Mouse (Mus musculus): ENCODE data around the gene Rabgap1l.
"Not testable (repeated sequence)": the region's sequence is repeated elsewhere in the genome, so short reads cannot be mapped to it uniquely, and the experiment has no call there.

Gene Rabgap1l

GRCm38 (mm10) chr1:160308498-160308897, 484.5 kb downstream of the Rabgap1l start:
- DNase-seq, result no peak

- no peak for DNase-seq
These were observed 486.0 kb downstream of the Rabgap1l start for GRCm38 (mm10) chr1:160306866-160307616.

GRCm38 (mm10) chr1:160306336-160306735, 486.7 kb downstream of the Rabgap1l start:
- DNase-seq, result no peak

DNA sequence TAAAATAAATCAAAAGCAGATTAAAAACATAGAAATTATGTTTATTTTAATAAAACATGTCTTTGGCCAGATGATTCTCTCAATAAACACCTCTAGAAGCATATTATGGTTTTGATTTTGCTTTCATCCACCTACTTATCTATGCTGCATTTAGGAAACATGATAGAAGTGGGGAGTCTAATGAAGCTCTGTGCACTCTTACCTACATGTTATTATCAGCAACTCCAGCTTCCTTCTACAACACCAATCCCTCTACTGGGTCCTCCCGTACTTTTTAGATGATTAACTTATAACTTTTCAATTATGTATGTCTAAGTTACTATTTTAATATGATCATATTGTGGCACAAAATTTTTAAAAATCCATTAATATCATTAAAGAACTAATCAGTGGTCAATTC, 487.2 kb downstream of the Rabgap1l start:
- no peak for DNase-seq

DNA sequence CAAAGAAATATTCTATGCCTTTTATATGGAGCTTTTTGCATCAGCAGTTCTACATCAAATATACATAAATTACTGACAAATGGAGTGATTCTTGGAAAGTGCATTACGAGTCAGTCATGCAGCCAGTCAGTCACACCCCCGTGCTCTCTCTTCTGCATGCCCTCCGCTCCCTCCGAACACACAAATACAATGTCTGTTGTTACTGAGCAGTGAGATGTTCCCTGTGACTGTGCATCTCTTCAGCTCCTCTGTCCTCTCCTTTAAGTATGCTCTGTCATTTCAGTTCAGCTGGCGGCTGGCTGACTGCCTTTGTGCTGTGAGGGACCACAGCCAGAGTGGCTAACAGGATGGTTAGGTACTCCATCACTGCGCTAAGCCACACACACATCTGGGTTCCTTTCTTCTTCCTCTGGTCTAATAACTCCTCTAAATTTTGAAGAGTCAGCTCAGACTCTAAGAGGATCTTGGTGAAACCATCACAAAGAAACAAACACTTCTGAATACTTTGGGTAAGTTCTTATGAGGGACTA, 488.0 kb downstream of the Rabgap1l start:
- DNase-seq, result peak; percentile 82

- no peak for DNase-seq
These were observed 490.7 kb downstream of the Rabgap1l start for GRCm38 (mm10) chr1:160302268-160302667.

- peak; percentile 17 for DNase-seq
These were observed 491.9 kb downstream of the Rabgap1l start for GRCm38 (mm10) chr1:160301156-160301555.

- peak; percentile 77 for DNase-seq
These were observed 492.3 kb downstream of the Rabgap1l start for GRCm38 (mm10) chr1:160300704-160301103.

- peak; percentile 49 for DNase-seq
These were observed 493.0 kb downstream of the Rabgap1l start for GRCm38 (mm10) chr1:160299979-160300378.

- DNase-seq, result no peak
These were observed 494.1 kb downstream of the Rabgap1l start for GRCm38 (mm10) chr1:160298893-160299292.

- DNase-seq, result no peak
These were observed 495.3 kb downstream of the Rabgap1l start for GRCm38 (mm10) chr1:160297701-160298100.

DNA sequence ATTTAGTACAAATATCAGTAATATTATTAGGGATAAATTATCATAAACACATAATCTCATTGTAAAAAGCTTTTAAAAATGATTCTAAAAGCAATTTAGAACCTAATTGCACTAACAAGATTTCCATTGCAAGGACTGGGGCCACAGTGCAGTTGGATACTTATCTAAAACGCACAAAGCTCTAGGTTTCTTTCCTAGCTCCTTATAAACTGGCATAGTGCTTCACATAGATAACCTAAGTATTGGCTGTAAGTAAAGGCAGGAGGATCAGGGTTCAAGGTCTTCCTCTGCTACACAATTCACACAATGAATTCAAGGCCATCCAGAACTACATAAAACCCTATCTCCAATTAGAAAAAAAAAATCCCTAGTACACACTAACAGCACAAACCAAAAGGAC, 497.7 kb downstream of the Rabgap1l start:
- no peak for DNase-seq

DNA sequence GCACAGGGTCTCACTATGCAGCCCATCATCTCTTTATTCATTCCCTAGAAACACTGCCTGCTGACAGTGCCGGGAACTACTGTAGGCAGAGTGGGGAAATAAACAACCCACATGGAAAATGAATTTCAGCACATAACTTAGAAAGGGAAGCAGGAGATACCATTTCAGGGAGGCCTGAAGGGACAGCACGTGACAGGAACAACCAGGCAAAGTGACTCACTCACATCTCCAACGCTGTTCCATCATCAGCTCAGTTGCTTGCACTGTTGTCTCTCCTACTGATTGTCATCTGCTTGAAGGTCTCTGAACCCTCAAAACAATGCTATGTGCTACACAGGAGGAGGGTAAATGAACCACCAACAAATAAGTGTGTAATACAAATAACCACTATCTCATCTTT, 499.5 kb downstream of the Rabgap1l start:
- peak; percentile 70 for DNase-seq

- DNase-seq, result peak; percentile 21
These were observed 501.0 kb downstream of the Rabgap1l start for GRCm38 (mm10) chr1:160292058-160292457.

DNA sequence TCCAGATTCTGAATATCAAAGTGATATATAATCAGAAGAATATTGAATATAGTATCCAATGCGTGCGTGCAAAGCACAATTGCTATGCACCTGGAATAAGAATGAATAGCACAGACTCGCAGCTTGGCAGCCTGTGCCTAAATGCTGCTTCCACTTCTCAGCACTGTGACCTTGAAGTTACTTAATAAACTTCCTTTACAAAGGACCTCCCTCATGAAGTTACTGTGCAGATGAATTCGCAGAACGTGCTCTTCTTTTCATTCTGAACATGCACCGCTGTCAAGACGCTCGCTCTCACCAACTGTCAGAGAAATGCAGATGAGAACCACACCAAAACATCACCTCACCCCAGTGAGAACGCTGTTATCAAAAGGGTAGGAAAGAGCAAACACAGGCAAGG, 502.8 kb downstream of the Rabgap1l start:
- DNase-seq, result peak; percentile 21

DNA sequence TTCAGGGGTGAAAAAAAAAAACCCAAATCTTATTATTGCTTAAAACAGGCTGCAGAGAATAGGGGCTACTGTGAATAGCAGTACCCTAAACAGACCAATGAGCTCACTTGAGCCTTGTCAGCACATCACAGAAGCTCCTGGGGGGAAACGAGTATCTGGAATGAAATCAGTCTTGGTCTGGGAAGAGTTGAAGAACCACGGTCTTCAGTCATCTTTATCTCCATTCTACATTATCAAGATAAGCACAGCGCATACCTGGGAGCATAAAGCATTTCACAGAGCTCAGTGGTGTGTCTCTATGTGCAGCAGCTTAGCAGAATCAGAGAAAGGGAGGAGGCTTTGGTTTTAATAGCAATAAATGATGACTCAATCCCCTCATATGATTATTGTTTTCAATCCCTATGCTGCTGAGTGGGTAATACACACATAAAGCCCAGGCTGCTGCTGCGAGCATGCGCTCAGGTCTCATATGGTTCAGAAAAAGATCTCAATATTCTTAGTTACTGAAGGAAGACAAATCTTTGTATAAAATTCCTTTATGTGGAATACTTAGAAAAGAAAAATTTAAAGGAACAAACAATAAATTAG, 505.9 kb downstream of the Rabgap1l start:
- peak; percentile 53 for DNase-seq

GRCm38 (mm10) chr1:160286400-160287057, 506.5 kb downstream of the Rabgap1l start:
- DNase-seq, result peak; percentile 55

DNA sequence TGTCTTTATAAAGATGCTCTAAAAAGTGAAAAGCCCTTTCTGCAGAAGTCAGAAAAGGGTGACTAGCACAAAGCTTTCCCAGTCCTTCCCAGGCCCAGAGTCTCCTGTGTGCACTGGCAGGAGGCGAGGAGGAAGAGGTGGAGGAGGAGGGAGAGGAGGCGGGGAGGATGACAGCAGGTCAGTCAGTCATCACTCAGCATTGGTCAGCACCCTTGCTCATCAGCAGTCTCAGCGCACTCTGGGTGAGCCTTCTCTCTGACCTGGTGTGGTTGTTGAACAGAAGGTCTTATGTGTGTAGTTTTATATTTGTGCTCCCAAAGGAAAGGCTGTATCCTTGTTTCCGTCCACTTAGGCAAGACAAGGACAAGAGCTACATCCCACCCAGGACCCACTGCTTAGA, 508.8 kb downstream of the Rabgap1l start:
- DNase-seq, result peak; percentile 61

GRCm38 (mm10) chr1:160282166-160282874, 510.7 kb downstream of the Rabgap1l start:
- not testable (repeated sequence) for DNase-seq

- DNase-seq, result no peak
These were observed 511.5 kb downstream of the Rabgap1l start for GRCm38 (mm10) chr1:160281337-160282084.

DNA sequence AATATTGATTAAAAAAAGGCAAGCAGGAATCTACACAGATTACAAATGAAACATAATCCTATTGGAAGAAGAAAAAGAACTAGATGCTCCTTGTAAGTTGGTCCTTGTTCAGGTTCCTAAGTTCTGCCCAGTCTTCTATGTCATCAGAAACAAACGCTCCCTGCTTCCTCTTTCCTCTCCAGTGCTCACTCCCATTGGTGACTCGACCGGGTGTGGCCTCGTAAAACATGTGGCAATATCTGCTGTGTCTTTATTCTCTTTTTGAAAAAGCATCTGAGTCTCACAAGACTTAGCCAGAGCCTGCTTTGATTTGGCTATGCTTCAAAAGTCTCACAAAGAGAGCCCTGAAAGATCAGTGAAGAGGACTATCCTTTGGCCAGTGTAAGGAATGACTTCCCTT, 512.4 kb downstream of the Rabgap1l start:
- DNase-seq, result peak; percentile 96

GRCm38 (mm10) chr1:160277940-160278682, 514.9 kb downstream of the Rabgap1l start:
- DNase-seq, result no peak
